In genomic region chr9:110623416-110624195, GRCm38 (mm10) we compare ENCODE assay signal across 8 mouse cellular contexts. TPM values are rescaled to one million over a fixed set of nuclear protein-coding genes. Genes with fewer than 3 reads are reported as not detected.
DNase-seq lines count a peak whose midpoint lies in the region; ATAC-seq and TF ChIP-seq lines count a peak whose summit lies in the region.

No protein-coding gene starts in this region.

- ATAC-seq in limb, embryonic 13.5 days (ENCODE audit: low FRiP score, low read depth): 0 out of 2 replicates have a peak, but pooled peaks have one; percentile 0
- ATAC-seq in stomach, embryonic 14.5 days (ENCODE audit: insufficient number of reproducible peaks, insufficient read depth, low FRiP score, low read depth): no peak

- peak overlapping the region; percentile 93 for H3K4me2 ChIP-seq in limb, embryonic 13.5 days (replicated peaks)
- H3K4me2 ChIP-seq in stomach, embryonic 14.5 days (replicated peaks; ENCODE audit: low read depth, low read length): peak overlapping the region; percentile 99

- TF ChIP-seq POLR2A in embryonic fibroblast, embryonic 13.5 days (IDR thresholded peaks at IDR 0.05; ENCODE audit: low read depth, low read length): no peak

- peak overlapping the region; percentile 59 for H3K4me3 ChIP-seq in layer of hippocampus, adult 2 months
- H3K4me3 ChIP-seq in embryonic fibroblast, embryonic 13.5 days (ENCODE audit: insufficient read depth, low read length): peak overlapping the region; percentile 61
- H3K4me3 ChIP-seq in limb, embryonic 13.5 days: peak overlapping the region; percentile 60
- peak overlapping the region; percentile 61 for H3K4me3 ChIP-seq in stomach, embryonic 14.5 days (ENCODE audit: low read depth, low read length)

- peak overlapping the region; percentile 81 for H3K27ac ChIP-seq in layer of hippocampus, adult 2 months
- H3K27ac ChIP-seq in embryonic fibroblast, embryonic 13.5 days (ENCODE audit: insufficient read depth, low read length): peak overlapping the region; percentile 58
- peak overlapping the region; percentile 89 for H3K27ac ChIP-seq in limb, embryonic 13.5 days
- H3K27ac ChIP-seq in stomach, embryonic 14.5 days (ENCODE audit: low read length): peak overlapping the region; percentile 86; the same call in 1 of the 2 replicates

- H3K36me3 ChIP-seq in limb, embryonic 13.5 days: peaks cover 44% of the 10 kb centered on the region
- H3K36me3 ChIP-seq in stomach, embryonic 14.5 days (ENCODE audit: control insufficient read depth, insufficient read depth, low read length): peaks cover 24% of the 10 kb centered on the region

- 31% methylated on average over 8 of the region's 8 CpGs for WGBS in limb, embryonic 13.5 days
- 36% methylated on average over 8 of the region's 8 CpGs for WGBS in stomach, embryonic 14.5 days

- DNase-seq in layer of hippocampus, adult 2 months (ENCODE audit: low spot score in 2 of 2): no peak
- no peak for DNase-seq in layer of hippocampus, postnatal 14 days (ENCODE audit: low spot score in 2 of 2)
- DNase-seq in cerebellum, postnatal 14 days: no peak
- no peak for DNase-seq in thymus, adult 18-20 months
- no peak for DNase-seq in cerebellum, adult 9-10 months

- no peak for TF ChIP-seq CTCF in layer of hippocampus, adult 2 months (conservative IDR thresholded peaks at IDR 0.05)
- TF ChIP-seq CTCF in embryonic fibroblast, embryonic 13.5 days (IDR thresholded peaks at IDR 0.05; ENCODE audit: borderline replicate concordance, insufficient read depth, low read length): no peak

- H3K9me3 ChIP-seq in limb, embryonic 13.5 days: no peaks in the 10 kb centered on the region
- no peaks in the 10 kb centered on the region for H3K9me3 ChIP-seq in stomach, embryonic 14.5 days (ENCODE audit: control insufficient read depth, low read depth, low read length)

- H3K4me1 ChIP-seq in embryonic fibroblast, embryonic 13.5 days (ENCODE audit: control insufficient read depth, insufficient read depth, low read length): peaks cover 3% of the 10 kb centered on the region; the same call in 1 of the 2 replicates
- H3K4me1 ChIP-seq in limb, embryonic 13.5 days: peaks cover 24% of the 10 kb centered on the region
- H3K4me1 ChIP-seq in stomach, embryonic 14.5 days (ENCODE audit: control insufficient read depth, insufficient read depth, low read length): peaks cover 9% of the 10 kb centered on the region; the same call in 1 of the 2 replicates

- peak overlapping the region; percentile 77 for H3K9ac ChIP-seq in limb, embryonic 13.5 days
- H3K9ac ChIP-seq in stomach, embryonic 14.5 days (replicated peaks; ENCODE audit: low read depth, low read length): peak overlapping the region; percentile 65

- no peaks in the 10 kb centered on the region for H3K27me3 ChIP-seq in limb, embryonic 13.5 days
- H3K27me3 ChIP-seq in stomach, embryonic 14.5 days (ENCODE audit: control insufficient read depth, insufficient read depth, low read length): no peaks in the 10 kb centered on the region

RNA-seq across cellular contexts. Expression of gene Nradd, which starts 0.6 kb away (rescaled TPM):
- 1 to 10 TPM; 1.9 to 3.4 TPM for total RNA-seq in layer of hippocampus, adult 2 months (2021)
- total RNA-seq in layer of hippocampus, postnatal 14 days (2021): 1 to 10 TPM; 2.1 to 2.6 TPM
- 107 and 109 TPM in 2 replicates for polyA plus RNA-seq in embryonic fibroblast, embryonic 13.5 days (2011; ENCODE audit: insufficient read length, low read depth, missing spikeins)
- 61.2 and 64.5 TPM in 2 replicates for polyA plus RNA-seq in limb, embryonic 13.5 days (2015; fragmentation: Nextera tagmentation; extraction: Ambion mirVana)
- 17.6 and 19.4 TPM in 2 replicates for polyA plus RNA-seq in stomach, embryonic 14.5 days (2014; fragmentation: Nextera tagmentation; extraction: Ambion mirVana)

RNA-seq across cellular contexts. Expression of gene Nbeal2, which starts 30.4 kb away (rescaled TPM):
- 10 to 100 TPM; 17.7 to 18.0 TPM for total RNA-seq in layer of hippocampus, adult 2 months (2021)
- 1 to 10 TPM; 7.8 to 9.4 TPM for total RNA-seq in layer of hippocampus, postnatal 14 days (2021)
- polyA plus RNA-seq in embryonic fibroblast, embryonic 13.5 days (2011; ENCODE audit: insufficient read length, low read depth, missing spikeins): 1.8 TPM in 2 replicates
- polyA plus RNA-seq in limb, embryonic 13.5 days (2015; fragmentation: Nextera tagmentation; extraction: Ambion mirVana): 0.75 and 0.76 TPM in 2 replicates
- 4.3 and 4.5 TPM in 2 replicates for polyA plus RNA-seq in stomach, embryonic 14.5 days (2014; fragmentation: Nextera tagmentation; extraction: Ambion mirVana)

RNA-seq across cellular contexts. Expression of gene Ccdc12, which starts 32.7 kb away (rescaled TPM):
- 10 to 100 TPM; 50.2 to 66.0 TPM for total RNA-seq in layer of hippocampus, adult 2 months (2021)
- total RNA-seq in layer of hippocampus, postnatal 14 days (2021): 10 to 100 TPM; 40.1 to 47.1 TPM
- polyA plus RNA-seq in embryonic fibroblast, embryonic 13.5 days (2011; ENCODE audit: insufficient read length, low read depth, missing spikeins): 34.4 and 43.2 TPM in 2 replicates
- polyA plus RNA-seq in limb, embryonic 13.5 days (2015; fragmentation: Nextera tagmentation; extraction: Ambion mirVana): 106 and 107 TPM in 2 replicates
- 138 TPM in 2 replicates for polyA plus RNA-seq in stomach, embryonic 14.5 days (2014; fragmentation: Nextera tagmentation; extraction: Ambion mirVana)
